Mouse (Mus musculus): Measurements from ENCODE around the gene 6430571L13Rik.

The 6430571L13Rik gene

GRCm38 (mm10) chr9:107298059-107298780 lies 42.2 kb upstream of the 6430571L13Rik start:
- Histone ChIP-seq H3K27me3 (ENCODE audit: insufficient read depth, low read length) (peaks cover 38% of the 10 kb centered on the region), H3K4me1 (replicated peaks; ENCODE audit: low read depth, low read length) (peaks cover 73% of the 10 kb centered on the region), H3K4me3 (replicated peaks; ENCODE audit: low read length) (no peak overlapping the region), H3K9me3 (ENCODE audit: low read length) (no peaks in the 10 kb centered on the region), H3K36me3 (ENCODE audit: insufficient read depth, low read length) (peaks cover 18% of the 10 kb centered on the region)
- no peak for TF ChIP-seq NANOG (IDR thresholded peaks at IDR 0.05; ENCODE audit: borderline replicate concordance, low read length)
- no peak for TF ChIP-seq CTCF (conservative IDR thresholded peaks at IDR 0.05; ENCODE audit: low read length)
- TF ChIP-seq POU5F1 (IDR thresholded peaks at IDR 0.05; ENCODE audit: borderline replicate concordance, low read length): no peak

DNA sequence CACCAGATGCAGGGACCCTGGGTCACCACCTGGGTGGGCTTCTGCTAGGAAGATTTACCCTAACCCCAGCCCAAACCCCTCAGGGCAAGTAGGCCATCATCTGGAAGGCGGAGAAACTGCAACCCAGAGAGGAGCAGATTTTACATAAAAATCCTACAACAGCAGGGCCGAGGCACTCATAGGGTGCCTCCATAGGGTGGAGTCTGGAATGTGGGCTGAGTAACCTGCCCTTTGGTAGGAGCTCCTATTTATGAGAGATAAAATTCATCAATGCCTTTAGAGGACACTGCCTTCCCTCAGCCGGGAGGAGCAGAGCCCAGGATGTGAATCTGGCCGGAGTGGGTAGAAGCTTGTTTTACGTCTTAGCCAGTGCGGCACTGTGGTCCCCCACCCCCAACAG lies 41.5 kb upstream of the 6430571L13Rik start:
- TF ChIP-seq POU5F1 (IDR thresholded peaks at IDR 0.05; ENCODE audit: borderline replicate concordance, low read length) (no peak), CTCF (conservative IDR thresholded peaks at IDR 0.05; ENCODE audit: low read length) (no peak; the same call in 1 of the 2 replicates), NANOG (IDR thresholded peaks at IDR 0.05; ENCODE audit: borderline replicate concordance, low read length) (no peak)
- peaks cover 38% of the 10 kb centered on the region for H3K27me3 ChIP-seq (ENCODE audit: insufficient read depth, low read length)
- H3K9me3 ChIP-seq (ENCODE audit: low read length): no peaks in the 10 kb centered on the region
- no peak overlapping the region for H3K4me3 ChIP-seq (replicated peaks; ENCODE audit: low read length)
- H3K4me1 ChIP-seq (replicated peaks; ENCODE audit: low read depth, low read length): peaks cover 73% of the 10 kb centered on the region
- H3K36me3 ChIP-seq (ENCODE audit: insufficient read depth, low read length): peaks cover 18% of the 10 kb centered on the region

- H3K27me3 ChIP-seq (ENCODE audit: insufficient read depth, low read length): peaks cover 38% of the 10 kb centered on the region
- no peak overlapping the region for H3K4me3 ChIP-seq (replicated peaks; ENCODE audit: low read length)
- H3K36me3 ChIP-seq (ENCODE audit: insufficient read depth, low read length): peaks cover 18% of the 10 kb centered on the region
- peaks cover 67% of the 10 kb centered on the region for H3K4me1 ChIP-seq (replicated peaks; ENCODE audit: low read depth, low read length)
- no peak for TF ChIP-seq NANOG (IDR thresholded peaks at IDR 0.05; ENCODE audit: borderline replicate concordance, low read length)
- TF ChIP-seq POU5F1 (IDR thresholded peaks at IDR 0.05; ENCODE audit: borderline replicate concordance, low read length): no peak
- TF ChIP-seq CTCF (conservative IDR thresholded peaks at IDR 0.05; ENCODE audit: low read length): no peak
- H3K9me3 ChIP-seq (ENCODE audit: low read length): no peaks in the 10 kb centered on the region
Observed at GRCm38 (mm10) chr9:107299783-107300182, 40.6 kb upstream of the 6430571L13Rik start.

- no peak overlapping the region for H3K4me3 ChIP-seq (replicated peaks; ENCODE audit: low read length)
- H3K4me1 ChIP-seq (replicated peaks; ENCODE audit: low read depth, low read length): peaks cover 70% of the 10 kb centered on the region
- TF ChIP-seq POU5F1 (IDR thresholded peaks at IDR 0.05; ENCODE audit: borderline replicate concordance, low read length) (no peak), NANOG (IDR thresholded peaks at IDR 0.05; ENCODE audit: borderline replicate concordance, low read length) (no peak), CTCF (conservative IDR thresholded peaks at IDR 0.05; ENCODE audit: low read length) (no peak)
- peaks cover 18% of the 10 kb centered on the region for H3K36me3 ChIP-seq (ENCODE audit: insufficient read depth, low read length)
- no peaks in the 10 kb centered on the region for H3K9me3 ChIP-seq (ENCODE audit: low read length)
- H3K27me3 ChIP-seq (ENCODE audit: insufficient read depth, low read length): peaks cover 36% of the 10 kb centered on the region
Observed at GRCm38 (mm10) chr9:107300224-107300973, 40.0 kb upstream of the 6430571L13Rik start.

GRCm38 (mm10) chr9:107301554-107302331 lies 38.7 kb upstream of the 6430571L13Rik start:
- Histone ChIP-seq H3K27me3 (ENCODE audit: insufficient read depth, low read length) (peaks cover 29% of the 10 kb centered on the region), H3K4me1 (replicated peaks; ENCODE audit: low read depth, low read length) (peaks cover 69% of the 10 kb centered on the region), H3K36me3 (ENCODE audit: insufficient read depth, low read length) (peaks cover 18% of the 10 kb centered on the region), H3K4me3 (replicated peaks; ENCODE audit: low read length) (no peak overlapping the region), H3K9me3 (ENCODE audit: low read length) (no peaks in the 10 kb centered on the region)
- TF ChIP-seq NANOG (IDR thresholded peaks at IDR 0.05; ENCODE audit: borderline replicate concordance, low read length) (no peak), CTCF (conservative IDR thresholded peaks at IDR 0.05; ENCODE audit: low read length) (no peak), POU5F1 (IDR thresholded peaks at IDR 0.05; ENCODE audit: borderline replicate concordance, low read length) (no peak)

- Histone ChIP-seq H3K9me3 (ENCODE audit: low read length) (no peaks in the 10 kb centered on the region), H3K36me3 (ENCODE audit: insufficient read depth, low read length) (peaks cover 18% of the 10 kb centered on the region), H3K27me3 (ENCODE audit: insufficient read depth, low read length) (peaks cover 21% of the 10 kb centered on the region), H3K4me3 (replicated peaks; ENCODE audit: low read length) (no peak overlapping the region), H3K4me1 (replicated peaks; ENCODE audit: low read depth, low read length) (peaks cover 65% of the 10 kb centered on the region)
- TF ChIP-seq CTCF (conservative IDR thresholded peaks at IDR 0.05; ENCODE audit: low read length) (no peak), NANOG (IDR thresholded peaks at IDR 0.05; ENCODE audit: borderline replicate concordance, low read length) (no peak), POU5F1 (IDR thresholded peaks at IDR 0.05; ENCODE audit: borderline replicate concordance, low read length) (no peak)
Observed at GRCm38 (mm10) chr9:107302592-107302991, 37.8 kb upstream of the 6430571L13Rik start.

GRCm38 (mm10) chr9:107303121-107303820 lies 37.1 kb upstream of the 6430571L13Rik start:
- no peak overlapping the region for H3K4me3 ChIP-seq (replicated peaks; ENCODE audit: low read length)
- peaks cover 15% of the 10 kb centered on the region for H3K27me3 ChIP-seq (ENCODE audit: insufficient read depth, low read length)
- peaks cover 18% of the 10 kb centered on the region for H3K36me3 ChIP-seq (ENCODE audit: insufficient read depth, low read length)
- TF ChIP-seq POU5F1 (IDR thresholded peaks at IDR 0.05; ENCODE audit: borderline replicate concordance, low read length) (no peak), CTCF (conservative IDR thresholded peaks at IDR 0.05; ENCODE audit: low read length) (no peak), NANOG (IDR thresholded peaks at IDR 0.05; ENCODE audit: borderline replicate concordance, low read length) (no peak)
- peaks cover 60% of the 10 kb centered on the region for H3K4me1 ChIP-seq (replicated peaks; ENCODE audit: low read depth, low read length)
- H3K9me3 ChIP-seq (ENCODE audit: low read length): no peaks in the 10 kb centered on the region

Measured in E14TG2a.4 (cell line).